Mouse (Mus musculus) retina, embryonic 14.5 days (tissue): ENCODE measurements at regions not wholly inside any gene's neighbourhood (a gene's known extent, or its start where the extent isn't known, plus 50 kb on each side); places are given as distances from the start of the nearest gene placed in this dataset.
A peak's percentile ranks its signal among the peaks of the same experiment; 100 is the strongest.

Experiments used
- DNase-seq: peaks from one replicate; pipeline ENCODE4 v3.0.0-alpha.2; 2015; ENCODE audit warnings: low spot score

- DNase-seq, result peak; percentile 79
Measured at GRCm38 (mm10) chr9:71358961-71359360, 126.8 kb downstream of the Polr2m start.

DNA sequence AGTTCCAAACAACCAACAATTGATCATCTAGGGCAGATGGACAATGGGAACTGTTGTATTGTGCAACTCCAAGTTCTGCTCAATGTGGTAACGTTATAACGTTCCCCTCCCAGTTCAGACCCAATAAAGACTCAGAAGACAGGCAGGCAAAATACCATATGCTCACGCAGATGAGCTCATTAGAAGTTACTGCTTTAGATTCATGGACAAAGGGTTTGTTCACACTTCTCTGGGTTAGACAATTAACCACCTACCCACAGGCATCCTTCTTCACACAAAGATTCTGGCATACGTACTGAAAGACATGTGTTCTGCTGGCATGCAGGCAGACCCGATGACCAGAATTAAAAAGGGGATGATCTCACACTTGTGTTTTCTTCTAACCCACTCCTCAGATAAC lies 130.0 kb downstream of the Polr2m start:
- DNase-seq, result no peak
